Mouse (Mus musculus): ENCODE measurements around the gene Tst. TPM values are rescaled to one million over a fixed set of nuclear protein-coding genes. Genes with fewer than 3 reads are reported as not detected.

Gene Tst
- polyA plus RNA-seq, 1 experiment = 161 TPM

DNA sequence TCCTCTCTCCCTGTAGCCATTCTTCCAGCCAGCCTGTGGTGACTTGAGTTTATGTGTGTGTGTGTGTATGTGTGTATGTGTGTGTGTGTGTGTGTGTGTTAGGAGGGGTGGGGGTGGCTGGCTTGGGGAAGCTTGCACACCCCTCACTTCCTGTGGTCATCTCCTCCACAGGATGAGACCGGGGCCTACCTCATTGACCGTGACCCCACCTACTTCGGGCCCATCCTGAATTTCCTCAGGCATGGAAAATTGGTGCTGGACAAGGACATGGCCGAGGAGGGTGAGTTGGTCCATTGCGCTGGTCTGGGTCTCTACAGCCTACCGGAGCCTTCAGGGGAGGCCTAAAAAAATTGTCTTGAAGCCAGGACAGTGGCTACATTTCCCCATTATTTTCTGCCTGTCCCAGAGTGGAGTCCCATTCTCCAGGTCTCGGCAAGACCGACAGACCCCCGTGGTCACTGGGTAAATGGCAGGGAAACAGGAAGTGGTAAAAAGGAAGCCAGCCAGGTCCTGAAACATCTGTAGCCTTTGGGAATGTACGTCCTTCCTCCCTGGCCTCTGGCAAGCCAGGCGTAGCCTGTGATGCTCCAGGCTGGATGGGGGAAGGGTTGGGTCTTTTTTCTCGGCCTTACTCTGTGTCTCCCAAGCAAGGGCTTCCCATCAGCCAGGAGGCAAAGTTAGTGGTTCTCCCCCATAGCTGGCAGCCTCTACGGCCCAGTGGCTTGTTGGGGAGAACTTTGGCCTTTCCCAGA, 24.3 kb upstream of the Tst start:
- 52% methylated on average over 13 of the region's 13 CpGs for WGBS
- no peaks in the 10 kb centered on the region for H3K36me3 ChIP-seq (ENCODE audit: control insufficient read depth, insufficient read depth, low read length)
- peaks cover 24% of the 10 kb centered on the region; the same call in 1 of the 2 replicates for H3K4me1 ChIP-seq (ENCODE audit: control insufficient read depth, insufficient read depth, low read length)
- no peak overlapping the region for H3K4me3 ChIP-seq (ENCODE audit: insufficient read depth, low read depth, low read length)
- TF ChIP-seq CTCF (conservative IDR thresholded peaks at IDR 0.05; ENCODE audit: insufficient read depth, insufficient read length, low read depth, low read length) (no peak), POLR2A (IDR thresholded peaks at IDR 0.05; ENCODE audit: low read depth, low read length) (no peak)
- H3K27ac ChIP-seq (ENCODE audit: insufficient read depth, low read depth, low read length) = peak overlapping the region; percentile 91
- DNase-seq = peak; percentile 61
- no peaks in the 10 kb centered on the region for H3K27me3 ChIP-seq (replicated peaks; ENCODE audit: control insufficient read depth, insufficient read depth, low read length)

DNA sequence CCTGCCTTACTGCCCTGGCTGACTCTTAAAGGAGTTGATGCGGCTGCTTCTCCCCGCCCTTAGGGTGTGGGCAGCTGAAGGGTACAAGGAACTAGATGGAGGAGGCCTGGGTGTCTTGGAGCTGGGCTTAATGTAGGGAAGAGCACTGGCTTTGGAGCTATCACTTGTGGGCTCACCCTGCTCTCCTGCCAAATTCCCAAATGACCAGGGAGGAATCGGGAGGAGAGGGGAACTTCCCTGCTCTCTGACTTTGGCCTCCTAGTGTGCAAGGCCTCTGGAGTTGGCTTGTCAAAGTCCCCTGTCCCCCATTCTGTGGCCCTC, 23.4 kb upstream of the Tst start:
- DNase-seq = no peak
- TF ChIP-seq CTCF (conservative IDR thresholded peaks at IDR 0.05; ENCODE audit: insufficient read depth, insufficient read length, low read depth, low read length) = no peak
- no peak for TF ChIP-seq POLR2A (IDR thresholded peaks at IDR 0.05; ENCODE audit: low read depth, low read length)
- Histone ChIP-seq H3K4me3 (ENCODE audit: insufficient read depth, low read depth, low read length) (peak overlapping the region; percentile 66), H3K36me3 (ENCODE audit: control insufficient read depth, insufficient read depth, low read length) (no peaks in the 10 kb centered on the region), H3K4me1 (ENCODE audit: control insufficient read depth, insufficient read depth, low read length) (peaks cover 24% of the 10 kb centered on the region; the same call in 1 of the 2 replicates), H3K27me3 (replicated peaks; ENCODE audit: control insufficient read depth, insufficient read depth, low read length) (no peaks in the 10 kb centered on the region), H3K27ac (ENCODE audit: insufficient read depth, low read depth, low read length) (peak overlapping the region; percentile 91)
- 11% methylated on average over 3 of the region's 3 CpGs for whole genome bisulfite sequencing

DNA sequence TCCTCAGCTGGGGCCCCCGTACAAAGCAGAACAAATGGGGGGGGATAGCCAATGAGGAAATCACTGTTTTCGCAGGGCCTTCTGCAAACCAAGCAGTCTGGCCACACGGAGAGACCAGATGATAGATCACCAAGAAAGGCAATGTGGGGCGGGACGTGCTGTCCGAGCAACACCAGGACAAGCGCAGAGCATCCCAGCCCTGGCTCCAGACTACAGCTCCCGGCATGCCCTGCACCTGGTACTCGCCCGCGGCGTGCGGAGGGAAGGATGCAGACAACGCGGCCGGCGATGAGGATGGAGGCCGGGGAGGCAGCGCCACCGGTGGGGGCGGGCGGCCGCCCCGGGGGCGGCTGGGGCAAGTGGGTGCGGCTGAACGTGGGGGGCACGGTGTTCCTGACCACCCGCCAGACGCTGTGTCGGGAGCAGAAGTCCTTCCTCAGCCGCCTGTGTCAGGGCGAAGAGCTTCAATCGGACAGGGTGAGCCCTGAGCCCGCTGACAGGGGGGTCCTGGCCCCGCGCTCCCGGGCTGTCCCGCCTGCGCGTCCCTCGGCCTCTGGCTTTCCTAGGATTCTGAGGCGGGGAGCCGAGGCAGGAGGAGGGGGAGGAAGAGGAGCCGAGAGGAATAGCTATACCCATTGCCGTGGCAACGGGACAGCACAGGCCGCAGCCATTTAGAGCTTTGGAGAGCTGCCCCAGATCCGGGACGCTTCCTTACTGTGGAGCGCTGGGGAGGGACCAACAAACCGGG, 22.9 kb upstream of the Tst start, which contains the start of gene Kctd17:
Kctd17 (plus strand) TSS at position 174 of the 748 bp plus-strand sequence.
- TF ChIP-seq CTCF (conservative IDR thresholded peaks at IDR 0.05; ENCODE audit: insufficient read depth, insufficient read length, low read depth, low read length) (no peak), POLR2A (IDR thresholded peaks at IDR 0.05; ENCODE audit: low read depth, low read length) (no peak)
- WGBS = 1% methylated on average over 52 of the region's 52 CpGs
- H3K4me1 ChIP-seq (ENCODE audit: control insufficient read depth, insufficient read depth, low read length) = peaks cover 26% of the 10 kb centered on the region; the same call in 1 of the 2 replicates
- H3K27me3 ChIP-seq (replicated peaks; ENCODE audit: control insufficient read depth, insufficient read depth, low read length) = no peaks in the 10 kb centered on the region
- peak; percentile 86 for DNase-seq
- H3K4me3 ChIP-seq (ENCODE audit: insufficient read depth, low read depth, low read length) = peak within 1 kb of the TSS; percentile 66
- H3K27ac ChIP-seq (ENCODE audit: insufficient read depth, low read depth, low read length) = peak within 1 kb of the TSS; percentile 91
- no peaks in the 10 kb centered on the region for H3K36me3 ChIP-seq (ENCODE audit: control insufficient read depth, insufficient read depth, low read length)

DNA sequence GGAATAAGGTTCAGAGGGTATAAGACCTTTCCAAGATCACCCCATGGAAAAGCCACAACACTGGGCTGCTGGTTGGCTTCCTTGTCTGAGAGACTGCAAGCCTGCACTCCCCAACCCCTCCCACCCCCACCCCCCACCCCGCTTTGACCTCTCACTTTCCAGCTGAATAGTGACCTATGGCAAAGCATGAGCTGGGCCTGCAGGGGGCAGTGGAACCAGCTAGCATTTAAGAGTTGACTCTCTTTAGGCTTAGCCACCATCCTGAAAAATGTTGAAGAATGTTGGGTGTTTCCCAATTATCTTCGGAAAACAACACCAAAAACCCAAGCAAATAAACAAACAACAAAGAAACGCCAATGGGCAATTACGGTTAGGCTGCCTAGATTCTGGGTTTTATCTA, 19.5 kb upstream of the Tst start:
- Histone ChIP-seq H3K27ac (ENCODE audit: insufficient read depth, low read depth, low read length) (no peak overlapping the region), H3K4me1 (ENCODE audit: control insufficient read depth, insufficient read depth, low read length) (peaks cover 15% of the 10 kb centered on the region; the same call in 1 of the 2 replicates), H3K36me3 (ENCODE audit: control insufficient read depth, insufficient read depth, low read length) (no peaks in the 10 kb centered on the region), H3K27me3 (replicated peaks; ENCODE audit: control insufficient read depth, insufficient read depth, low read length) (no peaks in the 10 kb centered on the region), H3K4me3 (ENCODE audit: insufficient read depth, low read depth, low read length) (no peak overlapping the region)
- no peak for DNase-seq
- WGBS = 68% methylated on average over 4 of the region's 4 CpGs
- no peak for TF ChIP-seq CTCF (conservative IDR thresholded peaks at IDR 0.05; ENCODE audit: insufficient read depth, insufficient read length, low read depth, low read length)
- TF ChIP-seq POLR2A (IDR thresholded peaks at IDR 0.05; ENCODE audit: low read depth, low read length) = no peak

DNA sequence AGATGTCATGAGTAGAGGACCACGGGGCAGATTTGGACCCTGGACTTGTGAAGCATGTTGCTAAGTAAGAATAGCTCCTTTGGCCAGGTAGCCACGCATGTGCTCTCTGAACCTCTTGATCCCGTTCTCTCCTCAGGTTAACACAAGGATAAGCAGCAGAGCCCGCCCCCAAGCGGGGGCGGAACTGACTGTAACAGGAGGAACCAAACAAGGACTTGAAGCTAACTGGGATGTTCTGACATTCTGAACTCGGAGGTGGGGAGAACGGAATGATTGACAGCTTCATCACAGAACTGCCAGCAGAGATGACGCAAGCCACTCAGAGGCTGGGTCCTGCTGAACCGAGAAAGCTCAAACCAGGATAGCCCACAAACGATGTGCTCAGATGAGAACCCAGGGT, 18.8 kb upstream of the Tst start:
- 21% methylated on average over 11 of the region's 11 CpGs for WGBS
- no peaks in the 10 kb centered on the region for H3K36me3 ChIP-seq (ENCODE audit: control insufficient read depth, insufficient read depth, low read length)
- TF ChIP-seq POLR2A (IDR thresholded peaks at IDR 0.05; ENCODE audit: low read depth, low read length) (no peak), CTCF (conservative IDR thresholded peaks at IDR 0.05; ENCODE audit: insufficient read depth, insufficient read length, low read depth, low read length) (0 out of 2 replicates have a peak, but pooled peaks have one; percentile 11)
- 0 out of 2 replicates have a peak overlapping the region, but pooled peaks have one; percentile 42 for H3K27ac ChIP-seq (ENCODE audit: insufficient read depth, low read depth, low read length)
- no peaks in the 10 kb centered on the region for H3K27me3 ChIP-seq (replicated peaks; ENCODE audit: control insufficient read depth, insufficient read depth, low read length)
- peak; percentile 94 for DNase-seq
- H3K4me3 ChIP-seq (ENCODE audit: insufficient read depth, low read depth, low read length) = no peak overlapping the region
- H3K4me1 ChIP-seq (ENCODE audit: control insufficient read depth, insufficient read depth, low read length) = peaks cover 11% of the 10 kb centered on the region; the same call in 1 of the 2 replicates

DNA sequence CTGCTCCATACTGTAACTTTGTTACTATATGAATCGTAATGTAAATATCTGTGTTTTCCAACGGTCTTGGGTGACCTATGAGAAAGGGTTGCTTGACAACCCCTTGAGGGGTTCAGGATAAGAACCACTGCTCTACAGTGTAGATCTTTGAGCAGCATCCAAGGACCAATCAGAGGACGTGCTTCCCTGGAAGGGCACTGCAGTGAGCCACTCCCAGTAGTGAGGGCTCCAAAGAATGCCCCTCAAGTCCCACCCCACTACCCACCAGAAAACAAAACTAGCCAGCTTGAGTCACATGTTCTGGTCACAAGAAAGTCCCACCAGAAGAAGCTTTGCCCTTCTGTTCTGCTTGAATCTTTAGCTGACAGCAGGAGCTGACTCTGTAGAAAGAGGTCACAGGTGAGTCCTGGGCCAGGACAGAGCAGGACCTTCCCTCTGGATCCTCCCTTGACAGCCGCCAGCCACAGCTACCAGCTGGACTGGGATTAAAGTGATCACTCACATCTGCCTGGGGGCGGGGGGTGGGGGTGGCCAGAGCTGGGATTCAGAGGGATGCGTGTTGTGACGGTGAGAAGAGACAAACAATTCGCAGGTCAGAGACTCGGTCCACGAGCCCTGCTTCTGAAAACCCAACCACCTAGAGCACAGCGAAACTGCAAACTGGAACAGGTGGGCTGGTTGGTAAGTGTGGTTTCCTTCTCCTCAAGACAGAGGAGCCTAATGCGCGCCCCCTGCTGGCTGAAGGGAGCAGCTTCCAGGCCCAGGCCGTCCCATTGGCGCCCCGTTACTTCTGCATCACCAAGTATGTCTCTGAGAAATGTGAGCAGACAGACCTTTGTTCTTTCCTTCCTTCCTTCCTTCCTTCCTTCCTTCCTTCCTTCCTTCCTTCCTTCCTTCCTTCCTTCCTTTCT, 16.6 kb upstream of the Tst start:
- H3K36me3 ChIP-seq (ENCODE audit: control insufficient read depth, insufficient read depth, low read length) = no peaks in the 10 kb centered on the region
- 17% methylated on average over 16 of the region's 16 CpGs for WGBS
- peak; percentile 83 for DNase-seq
- TF ChIP-seq CTCF (conservative IDR thresholded peaks at IDR 0.05; ENCODE audit: insufficient read depth, insufficient read length, low read depth, low read length) (peak; percentile 83), POLR2A (IDR thresholded peaks at IDR 0.05; ENCODE audit: low read depth, low read length) (no peak)
- H3K27ac ChIP-seq (ENCODE audit: insufficient read depth, low read depth, low read length) = no peak overlapping the region
- no peaks in the 10 kb centered on the region for H3K27me3 ChIP-seq (replicated peaks; ENCODE audit: control insufficient read depth, insufficient read depth, low read length)
- H3K4me1 ChIP-seq (ENCODE audit: control insufficient read depth, insufficient read depth, low read length) = peaks cover 8% of the 10 kb centered on the region; the same call in 1 of the 2 replicates
- H3K4me3 ChIP-seq (ENCODE audit: insufficient read depth, low read depth, low read length) = no peak overlapping the region

Measured in kidney, adult 2 months (tissue).